Mouse (Mus musculus) kidney, postnatal 14 days (tissue): Measurements from ENCODE around the gene Ptprk.

Source experiments
- DNase-seq: peaks from one replicate; pipeline ENCODE4 v3.0.0; 2022; ENCODE audit warnings: mixed read lengths

The Ptprk gene

DNA sequence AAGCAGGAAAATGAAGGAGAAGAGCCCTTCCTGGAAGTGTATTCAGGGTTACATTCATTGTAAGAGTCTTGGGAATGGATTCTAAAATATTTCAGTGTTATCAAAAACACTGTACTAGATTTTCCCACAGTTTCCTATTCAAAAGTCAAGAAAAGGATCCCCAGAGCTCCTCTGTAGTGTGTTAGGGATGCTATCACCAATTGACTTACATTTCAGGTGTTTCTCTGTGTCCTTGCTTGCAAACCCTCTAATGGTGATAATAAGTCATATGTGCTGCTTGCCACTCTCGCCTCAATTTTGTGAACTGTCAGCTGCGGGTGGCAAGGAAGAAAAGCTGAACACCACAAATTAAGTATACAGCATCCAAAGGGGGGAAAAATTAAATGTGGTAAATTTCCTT, 492.2 kb downstream of the Ptprk start:
- DNase-seq, result no peak

DNA sequence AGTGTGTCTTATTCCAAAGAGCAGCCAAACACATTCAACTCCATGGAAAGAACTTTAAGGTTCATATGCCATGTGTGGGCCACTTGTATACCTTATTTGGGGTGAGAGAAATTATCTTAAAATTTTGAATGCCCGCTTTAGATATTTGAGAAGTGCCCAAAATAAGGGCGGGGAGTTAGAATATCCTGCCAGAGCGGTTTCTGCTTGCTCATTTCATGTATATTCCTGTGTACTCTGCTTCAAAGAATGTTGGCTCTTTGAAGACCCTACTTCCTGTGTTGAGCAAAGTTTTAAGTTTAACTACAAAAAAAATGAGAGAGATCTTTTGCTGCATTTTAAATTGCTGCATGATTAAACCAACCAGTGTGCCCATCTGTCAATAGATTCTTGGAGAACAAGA, 492.8 kb downstream of the Ptprk start:
- DNase-seq, result no peak

DNA sequence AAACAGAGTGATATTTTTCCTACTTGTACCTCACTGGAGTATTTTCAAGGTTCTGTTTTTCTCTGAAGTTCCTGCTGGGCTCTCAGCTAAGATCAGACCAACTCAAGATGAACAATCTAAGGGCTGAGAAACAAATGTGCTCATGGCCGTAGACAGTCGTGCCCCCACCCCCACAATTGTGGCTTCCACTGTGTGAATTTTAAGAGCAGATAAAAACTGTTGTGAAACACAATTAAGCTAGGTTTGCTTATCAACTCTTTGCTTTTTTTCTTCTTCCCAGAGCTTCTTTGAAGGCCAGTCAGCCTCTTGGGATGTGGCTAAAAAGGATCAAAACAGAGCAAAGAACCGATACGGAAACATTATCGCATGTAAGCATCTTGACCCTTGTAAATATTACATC, 493.4 kb downstream of the Ptprk start:
- DNase-seq, result no peak

DNA sequence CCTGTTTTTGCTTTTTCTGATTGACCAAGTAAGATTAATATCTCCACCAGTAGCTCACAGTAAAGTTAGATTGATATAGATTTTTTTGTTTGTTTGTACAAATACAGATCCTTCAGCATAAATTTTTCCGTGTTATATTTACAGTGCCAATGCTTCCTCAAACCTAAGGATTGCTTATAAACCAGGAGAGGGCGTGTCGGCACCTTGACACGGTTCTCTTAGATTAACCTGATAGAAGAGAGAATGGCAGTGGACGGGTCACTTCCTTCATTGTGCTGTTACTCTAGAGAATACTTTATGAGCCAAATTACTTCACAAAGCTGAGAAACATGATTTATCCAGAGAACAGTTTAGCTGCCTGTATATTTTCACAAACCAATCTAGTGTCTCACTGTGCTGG, 505.0 kb downstream of the Ptprk start:
- DNase-seq, result no peak

DNA sequence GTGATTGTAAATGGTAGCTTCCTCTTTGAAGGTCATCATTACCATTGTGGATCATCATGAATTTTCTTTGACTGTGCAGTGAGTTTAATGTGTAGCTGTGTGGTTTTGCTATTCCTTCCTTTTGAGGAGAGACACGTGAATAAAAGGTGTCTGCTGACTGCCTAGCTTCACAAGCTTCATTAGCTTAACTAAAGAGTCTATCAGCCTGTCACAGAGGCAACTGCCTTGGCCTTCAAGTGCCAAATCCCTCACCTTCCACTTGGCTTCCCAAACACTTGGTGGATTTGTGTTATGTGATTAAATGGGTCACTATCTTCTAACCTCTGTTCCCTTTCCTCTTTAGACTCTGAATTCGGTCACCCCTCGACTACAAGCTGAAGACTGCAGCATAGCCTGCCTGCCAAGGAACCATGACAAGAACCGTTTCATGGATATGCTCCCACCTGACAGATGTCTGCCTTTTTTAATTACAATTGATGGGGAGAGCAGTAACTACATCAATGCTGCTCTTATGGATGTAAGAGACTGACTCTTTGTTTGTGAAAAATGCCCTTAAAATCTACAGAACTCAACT, 512.0 kb downstream of the Ptprk start:
- no peak for DNase-seq

DNA sequence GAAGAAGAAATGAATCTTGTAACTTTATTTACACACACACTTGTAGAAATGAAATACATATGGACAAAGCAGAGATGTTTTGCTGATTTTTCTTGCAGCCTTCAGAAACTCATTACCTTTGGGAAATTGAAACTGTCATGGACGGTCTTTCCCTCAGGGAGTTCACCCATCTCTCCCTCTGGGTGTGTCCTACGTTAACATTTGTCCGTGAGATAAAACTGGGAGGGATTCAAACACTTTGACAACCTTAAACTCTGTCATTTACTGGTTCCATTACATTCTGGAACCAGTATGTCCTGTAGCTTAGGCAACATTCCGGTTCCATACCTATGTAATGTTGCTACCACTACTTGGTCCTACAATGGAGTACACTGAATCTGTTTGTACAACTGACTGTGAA, 513.8 kb downstream of the Ptprk start:
- DNase-seq, result no peak

DNA sequence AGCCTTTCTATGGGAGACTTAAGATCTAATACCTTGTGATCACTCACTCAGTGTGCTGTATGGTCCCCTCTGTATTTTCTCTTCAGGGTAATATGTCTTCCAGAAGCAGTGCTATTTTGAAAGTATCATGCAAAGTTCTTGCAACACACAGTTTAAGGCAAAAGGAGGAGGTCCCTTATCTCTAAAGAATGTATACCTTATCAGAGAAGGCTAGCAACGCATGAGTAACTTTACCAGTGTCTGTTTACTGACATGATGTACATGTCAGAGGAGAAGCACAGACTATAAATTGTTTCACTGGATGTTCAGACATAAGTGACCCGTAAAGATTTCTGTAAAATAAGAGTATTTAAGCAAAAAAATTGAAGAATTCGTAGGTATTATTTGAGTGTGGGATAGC, 516.2 kb downstream of the Ptprk start:
- DNase-seq, result no peak

DNA sequence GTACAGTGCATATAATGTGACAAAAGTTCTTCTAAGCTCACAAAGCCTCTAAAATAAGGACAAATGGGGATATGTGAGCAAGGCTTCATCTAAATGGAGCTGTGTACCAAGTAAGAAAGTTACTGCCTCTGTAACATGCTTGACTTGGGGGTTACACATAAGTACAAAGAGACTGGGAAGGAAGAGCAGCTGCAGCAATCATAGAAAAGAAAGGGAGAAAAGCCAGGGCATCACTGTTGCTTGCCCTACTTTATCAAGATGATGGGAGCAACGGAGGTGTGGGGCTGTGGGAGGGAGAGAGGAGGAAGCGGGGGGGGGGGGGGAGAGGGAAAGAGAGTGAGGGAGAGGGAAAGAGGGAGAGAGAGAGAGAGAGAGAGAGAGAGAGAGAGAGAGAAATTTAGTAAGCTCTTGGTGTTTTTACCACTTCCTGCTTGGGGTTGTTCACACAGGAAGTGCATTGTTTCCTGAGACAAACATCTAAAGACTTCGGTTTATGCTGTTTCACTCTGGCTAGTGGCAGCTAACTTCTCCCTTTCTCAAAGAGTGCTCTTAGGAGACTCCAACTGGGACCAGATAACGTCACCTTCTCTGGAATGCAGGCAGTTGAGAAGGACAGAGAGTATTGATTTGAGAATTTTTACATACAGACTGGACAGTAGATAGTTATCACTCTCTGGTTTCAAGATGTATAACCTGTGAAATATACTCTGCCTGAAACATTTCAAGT, 519.1 kb downstream of the Ptprk start:
- DNase-seq, result no peak

DNA sequence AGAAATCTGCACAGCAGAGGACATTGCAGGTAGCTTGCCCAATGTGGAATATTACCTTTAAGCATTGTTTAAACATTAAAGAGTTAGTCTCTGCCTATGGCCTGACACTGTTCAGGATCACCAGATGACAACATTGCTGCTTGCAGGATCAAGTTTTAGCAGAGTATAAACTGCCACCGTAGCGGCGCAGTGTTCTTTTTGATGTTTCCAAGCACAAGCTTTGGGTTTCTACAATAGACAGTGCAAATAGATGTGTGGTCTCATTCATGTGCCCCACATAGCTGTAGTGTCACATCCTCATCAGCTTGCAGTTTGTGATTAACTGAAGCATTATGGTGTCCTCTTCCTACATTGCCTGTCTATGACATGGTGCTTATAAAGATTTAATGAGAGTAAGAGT, 522.3 kb downstream of the Ptprk start:
- DNase-seq, result no peak

DNA sequence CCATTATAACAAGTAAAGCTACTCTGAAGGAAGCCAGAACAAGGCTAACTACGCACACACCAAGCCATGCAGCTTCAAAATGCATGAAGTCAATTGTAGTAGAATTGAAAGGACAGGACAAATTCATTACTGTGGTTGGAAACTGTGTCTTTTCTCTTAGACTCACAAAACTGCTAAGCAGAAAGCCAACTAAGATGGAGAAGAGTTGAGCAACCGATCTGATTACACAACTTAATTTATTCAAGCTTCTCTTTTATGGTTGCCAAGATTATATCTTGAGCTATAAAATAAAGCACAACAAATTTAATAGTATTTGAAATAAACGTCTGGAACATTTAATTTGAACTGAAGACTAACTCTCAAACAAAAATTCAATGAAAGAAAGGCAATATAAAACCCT, 534.5 kb downstream of the Ptprk start:
- DNase-seq, result no peak

DNA sequence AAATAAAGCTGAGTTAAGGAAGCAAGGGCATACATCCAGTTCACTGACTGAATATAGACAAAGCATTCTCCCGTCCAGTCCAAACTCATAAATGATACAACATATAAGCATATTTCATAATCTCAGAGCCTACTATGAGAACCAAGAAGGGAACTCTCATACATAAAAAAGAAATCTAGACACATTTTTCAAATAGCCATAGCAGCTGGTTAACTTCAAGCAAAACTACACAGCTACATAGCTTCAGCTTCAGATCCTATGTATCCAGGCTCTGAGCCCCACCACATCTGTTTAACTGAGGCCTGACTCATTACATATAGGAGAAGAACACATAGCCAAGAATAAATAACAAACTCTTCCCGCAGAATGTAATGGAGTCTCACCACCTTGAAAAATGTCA, 539.8 kb downstream of the Ptprk start:
- no peak for DNase-seq

DNA sequence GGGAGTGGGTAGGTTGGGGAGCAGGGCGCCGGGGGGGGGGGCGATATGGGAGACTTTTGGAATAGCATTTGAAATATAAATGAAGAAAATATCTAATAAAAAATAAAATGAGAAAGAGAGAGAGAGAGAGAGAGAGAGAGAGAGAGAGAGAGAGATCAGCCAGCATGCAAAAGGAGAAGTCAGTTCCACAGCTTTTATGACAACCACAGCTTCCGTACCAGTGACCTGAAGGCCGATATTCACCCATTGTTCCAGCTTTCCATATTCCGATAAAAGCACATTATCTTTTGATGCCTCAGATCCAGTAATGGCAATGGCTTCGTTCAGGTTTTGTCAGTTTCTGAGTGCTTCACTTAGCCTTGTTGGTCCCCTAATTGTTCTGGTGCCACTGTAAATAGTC, 542.6 kb downstream of the Ptprk start:
- no peak for DNase-seq

DNA sequence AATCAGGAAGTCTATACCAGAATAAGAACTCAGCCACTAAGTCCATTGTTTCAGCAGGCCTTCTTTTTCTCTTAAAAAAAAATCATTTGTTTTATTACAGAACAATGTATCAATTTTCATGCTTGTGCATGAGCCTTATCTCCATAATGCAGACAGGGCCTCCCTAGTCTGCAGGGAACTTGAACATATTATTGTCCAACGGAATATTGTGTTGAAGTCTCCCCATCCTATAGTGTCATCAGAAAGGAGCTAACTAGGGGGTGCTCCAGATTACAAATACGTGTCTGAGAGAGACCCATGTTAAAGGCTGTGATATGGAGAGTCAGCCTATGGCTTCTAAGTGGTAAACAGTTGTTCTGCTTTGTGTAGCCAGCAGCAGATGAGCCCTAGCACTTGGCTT, 543.4 kb downstream of the Ptprk start:
- DNase-seq, result no peak

DNA sequence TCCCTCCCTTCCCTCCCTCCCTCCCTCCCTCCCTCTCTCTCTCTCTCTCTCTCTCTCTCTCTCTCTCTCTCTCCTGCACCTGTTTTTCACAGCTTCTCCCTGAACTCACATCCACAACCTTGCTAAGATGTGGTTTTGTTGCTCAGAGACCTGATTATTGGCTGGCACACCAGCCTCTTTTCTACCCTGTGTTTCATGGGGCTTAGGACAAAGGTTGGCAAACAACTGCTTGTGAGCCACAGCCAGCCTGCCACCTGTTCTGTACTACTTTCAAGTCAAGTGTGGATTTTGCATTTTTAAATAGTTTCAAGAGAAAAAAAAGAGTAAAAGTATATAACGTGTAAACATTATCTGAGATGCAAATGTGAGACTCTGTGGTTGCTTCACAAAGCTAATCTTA, 544.8 kb downstream of the Ptprk start:
- no peak for DNase-seq

DNA sequence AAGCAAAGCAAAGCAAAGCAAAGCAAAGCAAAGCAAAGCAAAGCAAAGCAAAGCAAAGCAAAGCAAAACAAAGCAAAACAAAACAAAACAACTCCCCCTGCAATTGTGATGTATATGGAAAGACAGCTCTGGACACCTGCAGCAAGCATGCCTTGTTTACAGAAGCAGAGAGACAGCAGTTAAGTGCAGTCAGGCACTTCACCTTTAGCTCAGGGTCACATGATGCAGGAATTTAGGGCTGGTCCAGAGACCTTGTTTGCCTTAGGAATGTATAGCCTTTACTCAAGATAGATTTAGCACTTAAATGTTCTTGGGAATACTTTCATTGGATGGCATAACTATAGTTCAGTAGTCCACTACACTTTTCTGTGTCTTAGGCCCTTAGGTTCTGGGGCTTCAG, 561.5 kb downstream of the Ptprk start:
- DNase-seq, result no peak

DNA sequence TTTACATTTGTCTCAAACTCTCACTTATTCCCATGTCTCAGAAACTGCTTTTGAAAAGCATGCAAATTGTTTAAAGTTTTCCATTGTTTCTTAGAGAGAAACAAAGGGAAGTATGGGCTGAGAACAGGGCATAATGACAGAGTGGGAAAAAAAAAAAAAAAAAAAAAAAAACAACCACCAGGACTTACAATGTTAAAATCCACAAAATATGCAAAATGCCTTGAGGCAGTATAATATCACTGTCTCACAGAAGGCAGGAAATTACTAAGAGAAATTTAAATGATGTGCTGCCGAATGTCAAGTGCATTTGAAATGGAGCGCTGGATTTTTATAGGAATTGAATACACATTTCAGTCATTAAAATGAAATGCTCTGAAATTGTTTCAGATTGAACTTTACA, 567.3 kb downstream of the Ptprk start:
- DNase-seq, result no peak
